Mouse (Mus musculus) adrenal gland, postnatal 14 days (tissue): ENCODE results near the gene Bag5. TPM values are rescaled to one million over a fixed set of nuclear protein-coding genes. Genes with fewer than 3 reads are reported as not detected.
A peak's percentile ranks its signal among the peaks of the same experiment; 100 is the strongest.
"Not testable (repeated sequence)": the region's sequence is repeated elsewhere in the genome, so short reads cannot be mapped to it uniquely, and the experiment has no call there.

ENCODE experiments used
- DNase-seq: peaks from one replicate; pipeline ENCODE4 v3.0.0; 2021; ENCODE audit warnings: mixed read lengths
- total RNA-seq: library from RNA; stranded (reverse); gene quantifications from 2 replicates; pipeline ENCODE4 v1.2.3, GENCODE M21; 2021

Bag5 gene
- total RNA-seq, 1 experiment from 2014 or later = 32.5 TPM

DNA sequence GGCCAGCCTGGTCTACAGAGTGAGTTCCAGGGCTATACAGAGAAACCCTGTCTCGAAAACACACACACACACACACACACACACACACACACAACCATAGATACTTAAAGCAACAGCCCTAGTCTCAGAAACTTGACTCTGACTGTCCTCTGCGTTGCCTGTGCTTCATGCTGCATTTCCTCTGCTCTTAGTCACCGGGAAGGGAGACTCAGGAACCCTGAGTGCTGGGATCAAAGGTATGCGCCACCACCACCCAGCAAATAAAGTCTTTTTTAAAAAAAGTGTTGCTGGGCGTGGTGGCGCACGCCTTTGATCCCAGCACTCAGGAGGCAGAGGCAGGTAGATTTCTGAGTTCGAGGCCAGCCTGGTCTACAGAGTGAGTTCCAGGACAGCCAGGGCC lies 23.6 kb upstream of the Bag5 start:
- DNase-seq = not testable (repeated sequence)

- DNase-seq = no peak
Observed at GRCm38 (mm10) chr12:111734912-111735311, 21.9 kb upstream of the Bag5 start.

DNA sequence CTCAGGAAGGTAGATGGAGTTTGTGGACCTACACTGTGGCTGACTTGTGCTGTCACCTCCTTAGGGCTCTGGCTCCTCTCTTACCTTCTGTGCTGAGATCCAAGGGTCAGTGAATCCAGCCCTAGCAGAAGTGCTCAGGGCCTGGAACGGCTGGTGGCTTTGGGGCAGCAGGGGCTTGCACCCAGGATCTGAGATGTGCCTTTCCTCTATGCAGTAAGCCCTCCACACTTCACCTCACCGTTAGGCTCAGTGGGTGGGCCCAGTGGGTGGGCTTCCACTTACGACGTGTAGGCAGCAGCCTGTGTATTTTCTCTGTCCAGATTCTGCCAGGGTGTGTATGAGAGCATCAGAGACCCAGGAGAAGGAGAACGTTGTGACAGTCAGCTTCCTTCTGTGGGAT lies 19.9 kb upstream of the Bag5 start:
- no peak for DNase-seq

- peak; percentile 93 for DNase-seq
Observed at GRCm38 (mm10) chr12:111731822-111732807, 19.1 kb upstream of the Bag5 start.

DNA sequence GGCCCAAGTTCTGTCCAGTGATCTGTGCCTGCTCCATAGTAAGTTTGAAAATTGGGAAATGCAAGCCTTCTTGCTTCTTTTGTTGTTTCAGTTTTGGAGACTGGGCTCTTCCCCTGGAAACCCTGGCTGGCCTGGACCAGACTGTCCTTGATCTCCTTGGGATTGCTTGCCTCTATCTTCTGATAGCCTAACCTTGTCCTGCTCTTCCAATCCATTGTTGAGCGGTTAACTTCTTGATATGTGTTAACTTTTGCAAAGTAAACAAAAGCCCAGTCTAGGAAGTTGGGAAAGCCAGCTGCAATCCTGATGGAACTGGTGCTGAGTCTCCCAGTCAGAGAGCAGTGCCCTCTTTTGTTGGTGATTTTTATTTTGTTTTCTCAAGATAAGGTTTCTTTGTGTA lies 14.9 kb upstream of the Bag5 start:
- DNase-seq = no peak

- peak; percentile 46 for DNase-seq
Observed at GRCm38 (mm10) chr12:111726122-111726463, 13.0 kb upstream of the Bag5 start.

- DNase-seq = no peak
Observed at GRCm38 (mm10) chr12:111725338-111726121, 12.5 kb upstream of the Bag5 start.

- no peak for DNase-seq
Observed at GRCm38 (mm10) chr12:111724638-111725337, 11.7 kb upstream of the Bag5 start.

DNA sequence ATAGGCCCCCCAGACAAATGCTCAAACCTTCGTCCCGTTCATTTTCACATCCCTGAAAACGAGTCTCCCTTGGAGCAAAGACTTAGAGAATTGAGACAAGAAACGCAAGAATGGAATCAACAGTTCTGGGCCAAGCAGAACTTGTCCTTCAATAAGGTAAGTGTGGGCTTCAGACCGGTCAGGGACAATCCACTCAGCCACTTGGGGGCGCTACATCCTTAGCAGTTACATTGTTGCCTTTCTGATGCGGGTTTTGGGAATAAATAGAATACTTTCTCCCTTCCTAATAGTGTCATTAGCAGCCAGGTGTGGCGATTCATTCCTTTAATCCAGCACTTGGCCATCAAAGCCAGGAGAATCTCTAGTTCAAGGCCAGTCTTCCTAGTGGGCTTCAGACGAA lies 9.6 kb upstream of the Bag5 start:
- DNase-seq = peak; percentile 80

GRCm38 (mm10) chr12:111720222-111720621 lies 7.2 kb upstream of the Bag5 start:
- no peak for DNase-seq

GRCm38 (mm10) chr12:111718656-111719055 lies 5.6 kb upstream of the Bag5 start:
- no peak for DNase-seq

- no peak for DNase-seq
Observed at GRCm38 (mm10) chr12:111716505-111716904, 3.4 kb upstream of the Bag5 start.

DNA sequence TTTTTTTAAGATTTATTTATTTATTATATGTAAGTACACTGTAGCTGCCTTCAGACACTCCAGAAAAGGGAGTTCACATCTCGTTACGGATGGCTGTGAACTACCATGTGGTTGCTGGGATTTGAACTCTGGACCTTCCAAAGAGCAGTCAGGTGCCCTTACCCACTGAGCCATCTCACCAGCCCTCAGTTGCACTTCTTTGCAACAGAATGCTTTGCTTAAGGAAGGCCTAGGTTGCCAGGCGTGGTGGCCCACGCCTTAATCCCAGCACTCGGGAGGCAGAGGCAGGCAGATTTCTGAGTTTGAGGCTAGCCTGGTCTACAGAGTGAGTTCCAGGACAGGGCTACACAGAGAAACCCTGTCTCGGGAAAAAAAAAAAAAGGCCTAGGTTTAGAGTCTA lies 823 bp upstream of the Bag5 start:
- not testable (repeated sequence) for DNase-seq

DNA sequence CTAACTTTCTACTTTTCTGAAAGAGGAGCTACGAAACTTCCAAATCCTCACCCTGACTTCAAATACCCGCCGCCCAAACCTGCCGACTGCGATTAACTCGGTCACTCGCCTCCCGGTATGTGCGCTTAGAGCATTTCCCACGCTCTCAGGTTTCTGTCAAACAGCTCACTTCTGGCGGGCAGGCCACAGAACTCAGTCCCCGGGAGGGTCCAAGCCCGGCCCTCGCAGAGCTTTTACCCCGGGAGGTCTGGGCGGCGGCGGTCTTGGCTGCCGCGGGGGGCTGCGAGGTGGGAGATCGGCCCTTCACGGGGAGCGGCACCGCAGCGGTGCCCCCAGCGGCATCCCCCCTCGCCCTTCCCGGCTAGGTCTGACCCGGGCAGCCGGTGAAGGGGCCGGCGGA lies 581 bp downstream of the Bag5 start:
- DNase-seq = peak; percentile 39

GRCm38 (mm10) chr12:111710091-111710490 lies 3.0 kb downstream of the Bag5 start:
- no peak for DNase-seq

DNA sequence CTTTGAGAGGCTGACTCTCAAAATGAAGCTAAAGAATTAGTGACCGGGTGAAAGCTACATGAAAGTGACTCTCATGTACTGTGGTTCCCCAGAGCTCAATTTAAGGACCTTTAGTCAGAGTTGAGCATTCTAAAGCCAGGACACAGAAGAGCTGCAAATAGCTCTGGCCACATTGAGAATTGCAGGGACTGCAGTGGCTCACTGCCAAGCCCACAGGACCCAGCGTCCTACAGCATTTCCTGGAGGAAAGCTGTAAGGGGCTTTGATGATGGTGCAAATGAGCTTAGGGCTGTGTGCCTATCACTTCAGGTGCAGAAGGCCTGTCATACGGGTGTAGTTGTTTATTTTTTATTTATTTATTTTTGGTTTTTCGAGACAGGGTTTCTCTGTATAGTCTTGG lies 4.9 kb downstream of the Bag5 start:
- DNase-seq = no peak

- DNase-seq = peak; percentile 65
Observed at GRCm38 (mm10) chr12:111705186-111705973, 7.7 kb downstream of the Bag5 start.

GRCm38 (mm10) chr12:111704609-111705008 lies 8.4 kb downstream of the Bag5 start:
- peak; percentile 62 for DNase-seq

- no peak for DNase-seq
Observed at GRCm38 (mm10) chr12:111703301-111703700, 9.8 kb downstream of the Bag5 start.

DNA sequence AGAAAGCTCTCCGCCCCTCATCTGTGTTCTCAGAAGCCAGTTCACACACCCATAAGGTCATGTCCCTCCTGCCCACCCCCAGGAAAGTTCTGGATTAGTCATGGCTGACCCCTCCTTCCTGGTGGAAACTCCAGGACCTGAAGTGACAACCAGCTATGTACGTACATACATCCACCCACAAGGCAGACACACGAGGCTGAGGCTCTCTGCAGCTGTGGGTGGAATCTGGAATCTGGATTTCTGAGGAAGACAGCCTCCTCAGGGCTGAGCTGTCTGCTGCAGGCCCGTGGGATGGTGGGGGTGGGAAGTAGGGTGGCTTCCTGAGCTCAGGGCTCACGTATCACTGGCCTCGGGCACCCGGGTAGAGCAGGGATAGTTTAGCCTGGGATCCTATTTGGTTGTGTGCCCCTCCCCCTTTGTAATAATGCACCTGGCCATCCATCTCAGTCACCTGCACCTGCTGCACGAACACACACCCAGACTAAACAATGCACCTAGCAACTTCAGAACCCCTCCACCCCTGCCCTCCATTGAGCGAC lies 12.1 kb downstream of the Bag5 start:
- DNase-seq = no peak

DNA sequence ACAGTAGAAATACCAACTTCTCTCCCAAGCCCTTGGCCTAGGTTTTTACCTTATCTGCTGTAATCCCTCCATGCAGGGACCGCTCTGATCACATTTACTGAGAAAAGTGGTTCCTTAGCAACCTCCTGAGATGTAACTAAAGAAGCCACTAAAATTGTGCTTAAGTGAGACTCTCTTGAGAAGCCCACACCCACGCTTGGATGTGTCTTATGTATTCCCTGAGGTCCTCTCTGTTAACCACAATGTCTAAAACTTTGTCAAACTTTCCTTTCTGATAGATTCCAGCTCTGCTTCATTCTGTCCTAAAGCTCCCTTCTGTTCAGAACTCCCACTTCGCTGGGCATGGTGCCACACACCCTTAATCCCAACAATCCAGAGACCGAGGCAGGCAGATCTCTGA lies 13.5 kb downstream of the Bag5 start:
- DNase-seq = no peak
